Mouse (Mus musculus) ES-CJ7 (cell line): ENCODE data around the gene Olfr749.
"Not testable (repeated sequence)": the region's sequence is repeated elsewhere in the genome, so short reads cannot be mapped to it uniquely, and the experiment has no call there.

Experiments
- DNase-seq: peaks from one replicate; pipeline ENCODE4 v3.0.0; 2011; ENCODE audit warnings: low read depth, low spot score

Gene Olfr749

DNA sequence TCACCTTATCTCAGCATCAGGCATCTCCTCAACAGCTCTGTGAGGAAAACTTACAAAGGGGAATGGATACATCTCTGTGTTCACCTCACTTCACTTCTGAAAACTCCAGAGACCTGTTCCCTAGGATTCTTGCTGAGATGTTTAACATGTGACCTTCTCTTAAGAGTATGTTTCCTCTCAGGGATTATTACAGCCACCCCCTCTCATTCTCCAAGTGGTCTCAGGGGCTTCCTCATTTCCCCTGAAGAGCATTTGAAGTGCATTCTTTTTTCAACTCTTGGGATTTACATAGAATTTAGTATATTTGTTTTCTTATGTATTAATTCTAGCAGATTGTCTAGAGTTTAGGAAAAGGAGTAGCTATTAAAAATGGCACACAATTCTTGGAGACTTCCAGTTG is at the start of gene Olfr749:
Gene Olfr749 (minus strand): TSS at position 101 of the 400 bp plus-strand sequence.
- DNase-seq = no peak

DNA sequence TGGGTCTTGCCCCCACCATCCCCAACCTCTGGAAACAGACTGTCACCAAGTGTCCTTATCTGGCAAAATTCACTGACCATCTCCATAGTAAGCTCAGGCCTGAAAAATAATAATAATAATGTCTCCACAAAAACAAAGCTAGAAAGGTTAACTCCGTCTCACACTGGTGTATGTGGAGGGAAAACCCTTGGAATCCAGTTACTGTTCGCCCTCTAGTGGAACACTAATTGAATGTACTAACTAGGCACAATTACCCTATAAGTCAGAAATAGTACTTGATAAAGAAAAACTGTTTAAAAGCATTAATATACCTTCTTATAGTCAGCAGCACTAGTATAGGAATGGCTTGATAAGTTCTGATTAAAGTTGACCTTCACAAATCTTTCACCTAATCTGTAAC is 43.3 kb upstream of the Olfr749 start:
- DNase-seq = peak; percentile 51

DNA sequence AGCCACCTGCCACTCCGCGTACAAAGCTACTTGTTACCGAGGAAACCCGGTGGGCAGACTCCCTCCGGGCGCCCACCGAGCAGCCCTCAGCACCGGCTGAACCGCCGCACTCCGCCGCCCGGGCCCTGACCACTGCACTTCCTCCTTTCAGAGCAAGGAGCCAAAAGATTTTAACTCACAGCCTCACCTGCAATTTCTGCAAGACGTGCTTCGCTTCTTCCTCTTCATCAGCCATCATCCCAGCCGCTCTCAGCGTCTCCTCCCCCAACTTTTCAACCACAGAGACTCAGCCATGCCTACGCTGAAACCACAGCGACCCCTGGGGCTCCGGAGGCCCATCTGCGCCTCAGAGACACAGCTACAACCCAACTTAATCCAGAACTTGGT is 40.4 kb upstream of the Olfr749 start, which contains the start of gene Ttc5:
Gene Ttc5 (minus strand): TSS at position 269 of the 387 bp plus-strand sequence.
- DNase-seq = peak; percentile 94

DNA sequence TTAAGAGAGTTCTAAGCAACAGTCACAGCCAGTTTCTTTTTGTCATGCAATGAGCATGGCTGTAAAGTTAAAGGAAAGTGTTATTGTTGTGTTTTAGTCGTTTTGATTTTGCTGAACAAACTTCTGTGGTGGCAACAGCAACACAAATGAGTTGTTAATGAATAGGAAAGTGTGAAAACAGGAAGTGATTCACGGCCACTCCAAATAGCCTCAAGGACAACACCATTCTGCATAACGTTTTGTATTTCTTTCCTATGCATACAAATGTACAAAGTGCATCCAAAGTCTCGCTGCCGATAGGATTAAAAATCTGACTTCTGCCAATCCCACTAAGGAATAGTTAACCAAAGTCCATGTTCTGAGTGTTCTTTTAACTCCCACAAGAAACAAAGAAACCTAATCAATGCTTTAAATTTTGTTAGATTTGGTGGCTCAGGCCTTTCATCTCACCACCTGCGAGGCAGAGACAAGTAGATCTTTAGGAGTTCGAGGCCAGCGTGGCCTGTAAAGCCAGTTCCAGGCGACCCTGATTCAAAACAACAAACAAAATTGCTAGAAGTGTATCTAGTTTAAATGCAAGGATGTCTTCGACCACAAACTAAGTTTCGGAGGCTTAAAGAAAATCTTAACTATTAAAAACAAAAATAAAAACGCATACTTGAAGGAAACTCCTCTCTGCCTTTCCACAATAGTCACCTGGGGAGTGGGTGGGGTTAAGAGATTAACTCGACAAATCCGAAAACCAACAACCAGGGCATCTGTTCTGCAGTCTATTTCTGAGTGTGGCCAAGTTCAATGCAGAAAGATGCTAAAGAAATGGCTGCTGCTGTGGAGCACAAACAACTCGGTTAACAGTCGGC is 39.7 kb upstream of the Olfr749 start:
- DNase-seq = no peak

DNA sequence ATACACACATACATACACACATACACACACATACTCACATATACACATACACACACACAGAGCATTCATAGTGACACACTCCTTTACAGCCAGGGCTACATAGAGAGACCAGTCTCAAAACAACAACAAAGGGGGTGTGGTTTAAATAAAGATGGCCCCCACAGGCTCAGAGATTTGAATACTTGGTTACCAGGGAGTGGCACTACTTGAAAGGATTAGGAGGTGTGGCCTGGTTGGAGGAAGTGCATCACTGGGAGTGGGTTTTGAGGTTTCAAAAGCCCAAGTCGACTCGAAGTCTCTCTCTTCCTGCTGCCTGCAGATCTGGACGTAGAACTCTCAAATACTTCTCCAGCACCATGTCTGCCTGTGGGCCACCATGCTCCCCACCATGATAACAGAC is 37.3 kb upstream of the Olfr749 start:
- DNase-seq = peak; percentile 61

DNA sequence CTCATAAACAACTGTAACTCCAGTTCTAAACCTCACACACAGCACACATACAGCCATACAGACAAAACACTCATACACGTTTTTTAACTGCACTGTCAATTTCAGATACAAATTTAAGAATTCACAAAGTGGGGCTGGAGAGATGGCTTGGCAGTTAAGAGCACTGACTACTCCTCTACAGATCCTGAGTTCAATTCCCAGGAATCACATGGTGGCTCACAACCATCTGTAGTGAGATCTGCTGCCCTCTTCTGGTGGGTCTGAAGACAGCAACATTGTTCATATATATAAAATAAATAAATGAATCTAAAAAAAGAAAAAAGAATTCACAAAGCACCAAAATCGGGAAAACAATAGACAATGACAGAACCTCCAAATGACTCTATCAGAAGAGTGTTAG is 26.4 kb upstream of the Olfr749 start:
- DNase-seq = peak; percentile 53

DNA sequence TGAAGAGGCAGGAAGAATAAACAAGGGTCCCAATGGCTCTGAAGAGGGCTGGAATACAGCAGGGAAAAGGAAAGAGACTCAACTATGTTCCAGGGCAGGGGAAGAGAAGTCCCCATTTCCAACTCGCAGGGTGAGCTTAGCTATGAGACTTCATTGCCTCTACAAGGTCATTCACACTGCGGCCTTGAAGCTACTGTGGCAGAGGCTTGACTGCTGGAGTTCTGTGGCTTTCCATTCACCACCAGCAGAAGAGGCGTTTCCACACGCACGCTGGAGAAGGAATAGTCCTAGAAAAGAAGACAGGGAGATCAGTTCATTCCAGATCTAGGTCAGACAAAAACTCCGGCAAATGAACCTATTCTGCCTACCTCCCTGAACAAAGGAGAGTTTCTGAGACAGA is 20.8 kb upstream of the Olfr749 start:
- no peak for DNase-seq

DNA sequence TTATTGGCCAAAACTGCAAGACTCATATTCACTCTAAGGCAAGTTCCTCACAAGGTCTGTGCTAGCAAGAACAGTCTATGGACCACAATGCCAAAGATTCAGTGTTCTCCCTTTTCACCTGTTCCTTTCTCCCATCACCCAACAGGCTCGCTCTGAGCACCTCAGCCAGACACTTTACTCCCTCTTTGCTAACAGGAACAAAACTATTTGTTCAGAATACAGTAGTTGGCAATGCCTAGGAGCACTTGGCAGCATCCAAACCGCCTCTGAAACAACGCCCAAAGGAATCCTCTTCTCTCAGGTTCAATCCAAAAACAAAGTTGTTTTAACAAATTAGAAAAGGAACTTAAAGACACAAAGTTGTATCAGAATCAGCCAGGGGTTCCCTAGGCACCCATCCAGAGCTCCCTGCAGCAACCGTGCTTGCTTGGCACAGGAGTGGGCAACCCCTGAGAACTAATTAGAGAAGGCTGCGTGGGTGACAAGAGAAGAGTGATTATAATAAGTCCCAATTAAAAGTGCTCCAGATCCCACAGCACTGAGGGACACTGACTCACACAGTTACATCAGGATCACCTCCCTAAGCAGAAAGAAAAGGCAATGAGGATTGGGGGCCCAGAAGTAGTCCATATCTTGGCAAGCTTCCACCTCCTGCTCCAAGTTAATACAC is 13.7 kb upstream of the Olfr749 start:
- no peak for DNase-seq

DNA sequence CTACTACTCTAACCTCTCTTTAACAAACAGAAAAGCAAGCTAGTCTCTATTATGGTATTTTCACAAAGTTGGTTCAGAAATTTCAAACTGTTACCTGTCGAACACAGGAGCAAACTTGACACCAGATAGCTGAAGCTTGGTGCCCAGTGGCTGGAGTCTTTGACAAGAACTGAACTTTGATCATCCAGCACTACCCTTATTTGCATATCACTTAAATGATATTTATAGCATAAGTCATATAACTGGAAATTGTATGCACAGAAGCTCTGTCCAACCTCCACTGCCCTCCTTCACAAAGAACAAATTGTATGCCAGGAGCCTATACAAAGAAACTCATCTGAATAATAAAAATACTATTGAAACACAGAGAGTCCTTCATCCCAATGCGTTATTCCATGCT is 3.3 kb downstream of the Olfr749 start:
- DNase-seq = no peak

DNA sequence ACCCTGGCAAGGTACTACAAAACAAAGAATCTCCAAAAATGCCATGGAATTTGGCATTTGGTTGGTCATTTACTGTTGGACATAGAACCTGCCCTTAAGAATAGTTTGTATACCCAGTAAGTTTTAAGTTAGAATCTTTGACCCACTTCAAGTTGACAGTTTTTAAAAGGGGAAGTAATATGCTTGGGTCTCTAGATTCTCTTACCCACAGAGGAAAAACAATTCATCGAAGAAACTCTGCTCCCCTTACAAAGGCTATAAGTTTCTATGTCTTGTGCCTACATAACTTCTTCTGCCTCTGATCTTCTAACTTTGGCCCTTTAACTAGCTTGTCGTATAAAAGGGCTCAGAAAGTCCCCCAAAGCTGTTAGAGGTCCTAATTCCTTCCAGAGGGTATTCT is 4.6 kb downstream of the Olfr749 start:
- DNase-seq = no peak

DNA sequence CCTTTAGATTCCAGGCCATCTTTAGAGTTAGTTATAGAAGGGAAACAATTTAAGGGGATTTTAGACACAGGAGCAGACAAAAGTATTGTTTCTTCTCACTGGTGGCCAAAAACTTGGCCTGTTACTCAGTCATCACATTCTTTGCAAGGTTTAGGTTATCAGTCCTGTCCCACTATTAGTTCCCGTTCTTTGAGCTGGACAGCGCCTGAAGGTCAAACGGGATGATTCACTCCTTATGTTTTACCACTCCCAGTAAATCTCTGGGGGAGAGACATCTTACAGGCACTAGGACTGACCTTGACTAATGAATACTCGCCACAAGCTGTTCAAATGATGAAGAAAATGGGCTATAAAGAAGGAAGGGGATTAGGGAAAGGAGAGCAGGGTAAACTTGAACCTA is 22.5 kb downstream of the Olfr749 start:
- not testable (repeated sequence) for DNase-seq

DNA sequence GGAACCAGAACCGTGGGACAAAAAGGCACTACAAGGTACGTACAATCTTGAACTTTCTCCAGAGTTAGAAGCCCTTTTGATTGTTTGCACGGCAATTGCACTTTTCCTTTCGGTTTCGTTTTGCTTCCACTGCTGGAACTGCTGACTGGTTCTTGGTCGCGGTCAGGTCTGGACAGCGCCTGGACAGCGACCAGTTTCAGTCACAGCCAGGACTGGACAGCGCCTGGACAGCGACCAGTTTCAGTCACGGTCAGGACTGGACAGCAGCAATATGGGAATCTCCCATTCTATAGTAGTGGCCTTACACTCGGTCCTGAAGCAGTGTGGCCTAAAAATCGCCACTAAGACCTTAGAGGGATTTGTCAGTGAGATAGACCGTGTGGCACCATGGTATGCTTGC is 25.0 kb downstream of the Olfr749 start:
- not testable (repeated sequence) for DNase-seq

DNA sequence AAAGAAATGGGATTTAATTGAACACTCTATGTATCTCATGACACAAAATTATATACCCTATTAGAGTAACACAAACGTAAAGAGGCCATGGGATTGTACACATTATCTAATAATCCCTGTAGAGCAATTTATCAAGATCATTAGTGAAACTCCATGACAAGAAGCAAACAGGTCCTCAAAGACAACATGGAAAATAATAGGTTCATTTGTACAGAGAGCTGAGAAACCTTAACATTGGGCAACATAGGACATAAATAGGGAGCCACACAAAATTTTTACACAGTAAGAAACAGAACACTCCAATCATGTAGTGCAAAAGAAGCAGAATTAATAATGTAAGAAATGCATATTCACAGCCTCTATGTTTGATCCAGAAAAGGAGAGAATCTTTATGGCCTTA is 37.8 kb downstream of the Olfr749 start, which contains the start of gene Olfr748:
Gene Olfr748 (plus strand): TSS at position 301 of the 400 bp plus-strand sequence.
- DNase-seq = no peak

DNA sequence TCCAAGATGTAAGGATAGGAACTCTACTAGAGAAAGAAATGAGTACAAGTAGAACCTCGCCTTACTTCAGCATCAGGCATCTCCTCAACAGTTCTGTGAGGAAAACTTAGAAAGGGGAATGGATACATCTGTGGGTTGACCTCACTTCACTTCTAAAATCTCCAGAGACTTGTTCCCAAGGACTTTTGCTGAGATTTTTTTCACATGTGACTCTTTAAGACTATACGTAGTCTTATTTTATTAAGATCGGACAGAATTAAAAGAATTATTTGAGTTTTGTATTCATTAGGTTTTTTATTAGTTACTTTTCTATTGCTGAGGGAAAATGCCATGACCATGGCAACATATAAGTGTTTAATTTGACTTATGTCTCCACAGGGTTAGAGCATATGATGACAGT is 51.8 kb downstream of the Olfr749 start, which contains the start of gene Olfr747:
Gene Olfr747 (minus strand): TSS at position 101 of the 400 bp plus-strand sequence.
- no peak for DNase-seq
